Mouse (Mus musculus) heart, postnatal 0 days (tissue): ENCODE measurements around the gene Usp5. TPM values are rescaled to one million over a fixed set of nuclear protein-coding genes. Genes with fewer than 3 reads are reported as not detected.

Experiments
- ATAC-seq: fragments of 200-750 bp; cut with Nextera tagmentation; 2 replicates; pipeline ENCODE4 v1.8.0; 2017; ENCODE audit warnings: low read depth, moderate number of reproducible peaks, moderate library complexity; ENCODE audit not compliant: insufficient read depth
- DNase-seq: peaks from one replicate; pipeline ENCODE4 v3.0.0-alpha.2; 2016; ENCODE audit warnings: low spot score
- H3K27ac ChIP-seq: fragments of 300-500 bp; sonication (generic); 2 replicates; pipeline ENCODE4 v1.5.1; 2014; ENCODE audit warnings: low read depth, mild to moderate bottlenecking
- H3K27me3 ChIP-seq: fragments of 300-500 bp; sonication (generic); 2 replicates; pipeline ENCODE4 v1.6.1; 2014; ENCODE audit warnings: low read length, mixed read lengths; ENCODE audit not compliant: control insufficient read depth, insufficient read depth
- H3K36me3 ChIP-seq: fragments of 300-500 bp; sonication (generic); replicated peaks from 2 replicates; pipeline ENCODE4 v1.6.1; 2014; ENCODE audit warnings: low read length, mixed read lengths; ENCODE audit not compliant: control insufficient read depth, insufficient read depth
- H3K4me1 ChIP-seq: fragments of 300-500 bp; sonication (generic); 2 replicates; pipeline ENCODE4 v1.6.1; 2014; ENCODE audit warnings: antibody characterized with exemption; ENCODE audit not compliant: control insufficient read depth, insufficient read depth
- H3K4me2 ChIP-seq: fragments of 300-500 bp; sonication (generic); 2 replicates; pipeline ENCODE4 v1.6.1; 2014; ENCODE audit warnings: low read depth, mild to moderate bottlenecking, low read length, moderate library complexity
- H3K4me3 ChIP-seq: fragments of 300-500 bp; sonication (generic); 2 replicates; pipeline ENCODE4 v1.5.1; 2014; ENCODE audit warnings: low read depth, low read length
- H3K9ac ChIP-seq: fragments of 300-500 bp; sonication (generic); replicated peaks from 2 replicates; pipeline ENCODE4 v1.6.1; 2014; ENCODE audit warnings: low read depth, low read length, mixed read lengths
- H3K9me3 ChIP-seq: fragments of 300-500 bp; sonication (generic); replicated peaks from 2 replicates; pipeline ENCODE4 v1.6.1; 2016; ENCODE audit warnings: low read length; ENCODE audit not compliant: control insufficient read depth
- CTCF ChIP-seq: IDR thresholded peaks from 2 replicates; pipeline ENCODE4 v1.5.1; 2016; ENCODE audit warnings: antibody characterized with exemption, control low read depth, low read depth
- EP300 ChIP-seq: IDR thresholded peaks from 2 replicates; pipeline ENCODE4 v1.6.1; 2016; ENCODE audit warnings: antibody characterized with exemption, low read depth
- WGBS: fragments of 180-500 bp; shearing (Covaris S2); extraction: QIAGEN DNeasy Blood & Tissue Kit; methylation state at CpG from one replicate; pipeline ENCODE4 v1.1.7; 2014; 5-methylcytosine and 5-hydroxymethylcytosine counted together
- polyA plus RNA-seq: library from polyadenylated mRNA; unstranded; fragments of >200 nt; fragmentation: Nextera tagmentation; extraction: Ambion mirVana; gene quantifications from 2 replicates; pipeline ENCODE4 v1.2.1, GENCODE M21; 2015
- total RNA-seq: library from RNA; depleted of rRNA; stranded (reverse); fragments of >200 nt; gene quantifications from 2 replicates; pipeline ENCODE4 v1.2.3, GENCODE M21; 2014; ENCODE audit warnings: low replicate concordance

The Usp5 gene
- total and polyA plus RNA-seq, 2 experiments from 2014 or later = 73.5 to 92.2 TPM

DNA sequence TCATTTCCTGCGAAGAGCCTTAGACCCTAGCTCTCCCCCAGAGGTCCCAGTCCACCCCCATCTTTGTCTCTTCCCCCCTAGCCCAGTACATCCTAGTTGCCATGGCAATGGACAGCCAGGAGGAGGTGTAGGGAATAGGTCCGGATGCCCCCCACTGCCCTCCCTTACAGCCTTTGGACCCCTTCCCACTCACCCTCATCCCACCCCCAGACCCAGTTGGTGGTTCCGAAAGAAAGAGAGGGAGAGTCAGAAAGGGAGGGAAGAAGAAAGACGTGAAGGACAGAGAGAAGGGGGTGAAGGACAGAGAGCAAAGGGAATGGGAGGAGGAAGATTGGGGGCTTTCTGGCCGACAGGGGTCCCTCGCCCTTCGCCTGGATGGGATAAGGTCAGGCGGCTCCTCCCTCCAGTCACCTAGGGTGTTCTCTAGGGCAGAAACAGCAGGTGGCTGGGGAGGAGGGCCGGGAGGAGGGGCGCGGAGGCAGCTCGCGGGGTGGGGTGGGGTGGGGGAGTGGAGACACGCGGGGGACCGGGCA lies 33.9 kb upstream of the Usp5 start:
- Histone ChIP-seq H3K27me3 (peaks cover 28% of the 10 kb centered on the region), H3K4me2 (peak overlapping the region; percentile 97), H3K27ac (peak overlapping the region; percentile 61; the same call in 1 of the 2 replicates), H3K4me3 (peak overlapping the region; percentile 49), H3K9ac (peak overlapping the region; percentile 54), H3K36me3 (no peaks in the 10 kb centered on the region), H3K9me3 (no peaks in the 10 kb centered on the region), H3K4me1 (peaks cover 11% of the 10 kb centered on the region; the same call in 1 of the 2 replicates)
- no peak for DNase-seq
- 2% methylated on average over 16 of the region's 16 CpGs for WGBS
- TF ChIP-seq EP300 = no peak
- TF ChIP-seq CTCF = no peak
- ATAC-seq = peak; percentile 5; the same call in 1 of the 2 replicates

DNA sequence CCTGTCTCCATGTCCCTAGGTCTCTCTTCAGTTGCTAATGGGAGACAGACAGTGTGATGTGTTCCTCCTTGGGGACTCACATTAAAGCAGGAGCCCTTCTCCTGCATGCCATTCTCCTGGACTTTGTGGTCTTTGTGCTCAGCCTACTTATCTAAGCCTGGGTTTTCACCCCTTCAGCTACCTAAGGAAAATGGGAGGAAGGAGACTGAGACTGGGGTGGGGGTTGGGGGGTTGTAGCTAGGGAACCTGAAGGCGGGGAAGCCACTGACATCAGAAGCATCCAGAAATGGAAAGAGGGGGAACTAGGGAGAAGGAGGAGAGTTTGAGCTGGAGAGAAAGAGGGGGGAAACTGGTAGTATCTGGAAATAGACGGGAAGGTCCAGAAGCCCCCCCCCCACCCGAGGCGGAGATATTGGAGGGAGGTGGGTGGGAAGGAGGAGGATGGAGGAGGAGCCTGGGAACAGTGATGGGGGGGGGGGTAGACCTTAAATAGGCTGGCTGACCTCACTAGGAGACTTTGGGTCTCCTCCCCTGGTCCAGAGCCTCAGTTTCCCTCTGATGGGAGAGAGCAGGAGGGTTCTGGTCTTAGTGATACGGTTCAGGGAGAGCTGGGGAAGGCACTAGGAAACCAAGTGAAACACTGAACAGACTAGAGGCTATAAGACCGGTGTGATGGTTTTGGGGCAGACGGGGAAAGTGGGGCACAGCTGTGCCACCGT lies 33.3 kb upstream of the Usp5 start:
- no peak overlapping the region; the same call in 1 of the 2 replicates for H3K27ac ChIP-seq
- no peak for DNase-seq
- H3K9ac ChIP-seq = peak overlapping the region; percentile 54; the same call in 1 of the 2 replicates
- no peaks in the 10 kb centered on the region for H3K36me3 ChIP-seq
- 16% methylated on average over 8 of the region's 8 CpGs for WGBS
- peak overlapping the region; percentile 49 for H3K4me3 ChIP-seq
- peaks cover 33% of the 10 kb centered on the region for H3K27me3 ChIP-seq
- ATAC-seq = no peak
- peaks cover 11% of the 10 kb centered on the region; the same call in 1 of the 2 replicates for H3K4me1 ChIP-seq
- H3K4me2 ChIP-seq = peak overlapping the region; percentile 97
- no peaks in the 10 kb centered on the region for H3K9me3 ChIP-seq
- TF ChIP-seq CTCF = no peak
- no peak for TF ChIP-seq EP300

DNA sequence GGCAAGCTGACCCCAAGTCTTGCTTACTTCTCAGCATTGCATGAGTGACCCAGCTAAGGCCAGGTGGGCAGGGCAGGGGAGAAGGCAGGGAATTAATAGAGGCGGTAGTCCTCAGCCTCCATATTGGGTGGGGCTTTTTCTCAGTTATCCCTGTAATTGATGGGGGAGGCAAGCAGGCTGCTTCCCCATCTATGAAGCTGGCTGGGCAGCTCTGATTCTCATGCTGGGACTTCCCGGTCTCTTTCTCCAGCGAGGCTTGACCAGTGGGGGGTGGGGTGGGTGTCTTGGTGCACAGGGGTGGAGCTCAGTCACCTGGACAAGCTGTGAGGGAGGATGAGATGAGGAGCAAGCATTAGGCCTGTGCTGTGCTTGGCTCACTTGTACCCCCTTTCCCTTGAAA lies 32.5 kb upstream of the Usp5 start:
- H3K36me3 ChIP-seq = no peaks in the 10 kb centered on the region
- 50% methylated on average over 3 of the region's 3 CpGs for WGBS
- peaks cover 33% of the 10 kb centered on the region for H3K27me3 ChIP-seq
- no peak overlapping the region for H3K9ac ChIP-seq
- no peak overlapping the region for H3K4me3 ChIP-seq
- ATAC-seq (no peak), DNase-seq (no peak)
- no peak for TF ChIP-seq EP300
- no peak for TF ChIP-seq CTCF
- no peaks in the 10 kb centered on the region for H3K9me3 ChIP-seq
- H3K4me2 ChIP-seq = no peak overlapping the region; the same call in 1 of the 2 replicates
- H3K27ac ChIP-seq = no peak overlapping the region
- H3K4me1 ChIP-seq = peaks cover 11% of the 10 kb centered on the region; the same call in 1 of the 2 replicates

DNA sequence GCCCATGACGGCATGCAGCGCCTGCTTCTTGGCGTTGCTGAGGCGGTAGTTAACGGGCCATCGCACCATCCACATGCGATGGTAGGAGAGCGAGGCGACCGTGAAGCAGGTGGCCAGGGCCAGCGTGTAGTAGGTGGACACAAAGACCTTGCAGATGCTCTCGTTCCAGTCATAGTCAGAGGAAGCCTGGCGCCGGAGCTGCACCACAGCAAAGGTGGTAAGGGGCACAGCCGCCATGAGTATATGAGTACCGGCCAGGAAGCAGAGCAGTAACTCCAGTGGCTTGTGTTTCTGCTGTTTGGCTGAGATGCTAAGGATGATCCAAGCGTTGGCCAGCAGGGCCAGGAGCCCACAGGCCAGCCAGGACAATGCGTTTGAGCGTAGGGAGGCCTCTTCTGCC lies 32.0 kb upstream of the Usp5 start:
- Histone ChIP-seq H3K9me3 (no peaks in the 10 kb centered on the region), H3K27ac (no peak overlapping the region), H3K36me3 (no peaks in the 10 kb centered on the region), H3K9ac (no peak overlapping the region), H3K4me2 (no peak overlapping the region), H3K27me3 (peaks cover 33% of the 10 kb centered on the region), H3K4me3 (no peak overlapping the region), H3K4me1 (peaks cover 16% of the 10 kb centered on the region)
- WGBS = 88% methylated on average over 19 of the region's 19 CpGs
- no peak for TF ChIP-seq CTCF
- TF ChIP-seq EP300 = no peak
- DNase-seq (no peak), ATAC-seq (no peak)

DNA sequence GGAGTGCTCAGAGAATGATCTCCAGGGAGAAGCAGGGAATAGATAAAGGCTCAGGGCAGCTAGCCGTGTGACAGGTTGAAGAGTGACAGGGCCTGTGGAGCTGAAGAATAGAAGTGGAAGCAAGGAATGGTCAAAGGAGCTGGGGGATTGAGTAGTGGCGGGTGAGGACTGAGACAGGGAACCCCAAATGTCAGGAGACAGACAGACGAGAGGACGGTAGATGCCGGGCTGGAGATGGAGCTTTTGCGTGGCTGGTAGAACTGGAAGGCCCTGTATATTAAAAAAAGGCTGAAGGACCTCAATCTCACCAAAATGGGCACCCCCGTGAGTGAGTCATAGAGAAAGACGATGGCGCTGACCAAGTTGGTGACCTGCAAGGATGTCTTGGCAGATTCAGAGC lies 31.2 kb upstream of the Usp5 start:
- H3K9ac ChIP-seq = no peak overlapping the region
- H3K4me3 ChIP-seq = no peak overlapping the region
- H3K27me3 ChIP-seq = peaks cover 33% of the 10 kb centered on the region
- H3K4me2 ChIP-seq = no peak overlapping the region
- H3K9me3 ChIP-seq = no peaks in the 10 kb centered on the region
- H3K4me1 ChIP-seq = peaks cover 18% of the 10 kb centered on the region
- no peak for ATAC-seq
- 82% methylated on average over 9 of the region's 9 CpGs for WGBS
- DNase-seq = no peak
- TF ChIP-seq CTCF (no peak), EP300 (no peak)
- H3K36me3 ChIP-seq = no peaks in the 10 kb centered on the region
- no peak overlapping the region for H3K27ac ChIP-seq
